Mouse (Mus musculus) cerebellum, postnatal 10 days (tissue): ENCODE results near the gene Pxn.
"Not testable (repeated sequence)": the region's sequence is repeated elsewhere in the genome, so short reads cannot be mapped to it uniquely, and the experiment has no call there.

Experiments
- DNase-seq, 2 experiments: peaks; one replicate each; pipeline ENCODE4 v3.0.0; 2021; ENCODE audit warnings: mixed read lengths in 2 of 2

Pxn gene

GRCm38 (mm10) chr5:115509790-115510689, 3.6 kb downstream of the Pxn start:
- DNase-seq: peak in 1 of 2 experiments; percentile 41

GRCm38 (mm10) chr5:115512375-115512774, 5.9 kb downstream of the Pxn start:
- DNase-seq: no peak

GRCm38 (mm10) chr5:115513246-115513645, 6.8 kb downstream of the Pxn start:
- no peak for DNase-seq

GRCm38 (mm10) chr5:115513721-115514120, 7.2 kb downstream of the Pxn start:
- no peak for DNase-seq

- DNase-seq: no peak
Observed at GRCm38 (mm10) chr5:115514346-115514745, 7.9 kb downstream of the Pxn start.

GRCm38 (mm10) chr5:115514896-115515587, 8.6 kb downstream of the Pxn start:
- no peak for DNase-seq

GRCm38 (mm10) chr5:115516081-115516907, 9.8 kb downstream of the Pxn start:
- no peak for DNase-seq

- no peak for DNase-seq
Observed at GRCm38 (mm10) chr5:115516908-115517307, 10.4 kb downstream of the Pxn start.

GRCm38 (mm10) chr5:115517501-115517900, 11.0 kb downstream of the Pxn start:
- DNase-seq: no peak

- not testable (repeated sequence) for DNase-seq
Observed at GRCm38 (mm10) chr5:115518214-115518613, 11.7 kb downstream of the Pxn start.

GRCm38 (mm10) chr5:115520325-115520869, 13.9 kb downstream of the Pxn start:
- peak; percentile 59 to 65 for DNase-seq

- DNase-seq: no peak
Observed at GRCm38 (mm10) chr5:115521553-115522461, 15.3 kb downstream of the Pxn start.

GRCm38 (mm10) chr5:115522531-115522930, 16.1 kb downstream of the Pxn start:
- no peak for DNase-seq

- no peak for DNase-seq
Observed at GRCm38 (mm10) chr5:115522981-115523499, 16.6 kb downstream of the Pxn start.

GRCm38 (mm10) chr5:115523971-115524370, 17.5 kb downstream of the Pxn start:
- no peak for DNase-seq

GRCm38 (mm10) chr5:115524471-115524870, 18.0 kb downstream of the Pxn start:
- DNase-seq: no peak

- DNase-seq: no peak
Observed at GRCm38 (mm10) chr5:115525416-115525815, 18.9 kb downstream of the Pxn start.

- DNase-seq: peak; percentile 47 to 63
Observed at GRCm38 (mm10) chr5:115525943-115526342, 19.5 kb downstream of the Pxn start.

- DNase-seq: peak; percentile 53 to 64
Observed at GRCm38 (mm10) chr5:115526456-115527202, 20.2 kb downstream of the Pxn start.

- no peak for DNase-seq
Observed at GRCm38 (mm10) chr5:115528128-115528527, 21.7 kb downstream of the Pxn start.

GRCm38 (mm10) chr5:115529364-115529741, 22.9 kb downstream of the Pxn start:
- peak; percentile 60 to 71 for DNase-seq
